22 mouse cellular contexts compared by ENCODE assay signal in the genomic region with DNA sequence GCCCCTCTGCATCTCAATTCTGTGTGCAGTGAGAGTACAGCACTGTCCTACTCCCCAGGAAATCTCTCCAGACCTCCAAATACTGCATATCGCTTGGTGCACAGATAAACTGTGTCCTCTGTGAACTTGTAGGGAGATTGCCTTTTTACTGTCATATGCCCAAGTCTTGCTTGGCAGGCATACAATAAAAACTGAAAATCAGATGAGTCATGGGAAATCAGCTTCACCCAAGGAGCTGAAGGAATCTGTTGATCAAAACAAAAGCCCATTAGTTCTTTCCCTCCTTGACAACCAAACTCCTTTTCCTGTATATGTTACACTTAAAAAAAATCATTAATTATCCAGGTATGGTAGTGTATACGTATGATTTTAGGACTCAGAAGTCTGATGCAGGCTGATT. TPM values are rescaled to one million over a fixed set of nuclear protein-coding genes. Genes with fewer than 3 reads are reported as not detected.
DNase-seq lines count a peak whose midpoint lies in the region.
"Had no signal": no experiment of that assay in that cellular context is flagged by ENCODE, and none has a peak within 500 bp of the region (broad histone marks: within the 10 kb centered on the region; RNA-seq: fewer than 3 reads in every experiment).

No protein-coding gene starts in this region.

- peak; percentile 12 to 34 for DNase-seq in heart, adult 9 months (ENCODE audit: low spot score in 2 of 2)
- no peak for DNase-seq in heart, postnatal 4 days
- peak; percentile 12 for DNase-seq in lung, postnatal 25 days (ENCODE audit: low spot score)
- no peak for DNase-seq in lung, postnatal 14 days
- peak; percentile 84 for DNase-seq in Muller cell, postnatal 12 days (ENCODE audit: inconsistent ontology term)
- DNase-seq in fat pad, adult 2 months (ENCODE audit: extremely low read depth, low read depth, low spot score), result peak; percentile 5
- no peak for DNase-seq in urinary bladder, adult 2 months (ENCODE audit: low spot score)
- DNase-seq: cerebellum, adult 11 months; cerebellum, postnatal 14 days; embryo, embryonic 11 days; gastrocnemius, postnatal 10 days; lung, postnatal 4 days; right cerebral cortex, adult 18-20 months; thymus, postnatal 36 days had no signal

RNA-seq across cellular contexts. Expression of gene Akr1b7, which starts 31.7 kb away (rescaled TPM):
- not detected for total RNA-seq in heart, postnatal 4 days (2021)
- polyA plus RNA-seq in urinary bladder, adult 2 months (2012; rRNA removed), result 2.7 and 3.6 TPM in 2 replicates
- total RNA-seq: ES-E14; gastrocnemius, postnatal 10 days; heart, postnatal 10 days; left cerebral cortex, adult 18-20 months; left cerebral cortex, postnatal 36 days had no signal
- polyA plus RNA-seq: embryonic facial prominence, embryonic 14.5 days; forebrain, embryonic 11.5 days; hindbrain, embryonic 14.5 days; neural tube, embryonic 11.5 days had no signal

RNA-seq across cellular contexts. Expression of gene Bpgm, which starts 32.2 kb away (rescaled TPM):
- 10 to 100 TPM; 45.1 to 88.0 TPM for total RNA-seq in heart, postnatal 4 days (2021)
- polyA plus RNA-seq in urinary bladder, adult 2 months (2012; rRNA removed), result 40.9 and 45.8 TPM in 2 replicates

RNA-seq across cellular contexts. Expression of gene Akr1b10, which starts 59.8 kb away (rescaled TPM):
- total RNA-seq in heart, postnatal 4 days (2021), result 10 to 100 TPM; 57.8 to 61.1 TPM
- 82.4 and 86.2 TPM in 2 replicates for polyA plus RNA-seq in urinary bladder, adult 2 months (2012; rRNA removed)

Comparison
In these comparisons a context has a peak if more than half of its experiments do, and no peak if none do; other contexts are left out.
1. DNase-seq: peak in heart, adult 9 months (2 of 2), lung, postnatal 25 days (single experiment), Muller cell, postnatal 12 days (single experiment) and fat pad, adult 2 months (single experiment); none in heart, postnatal 4 days (single experiment), lung, postnatal 14 days (single experiment) and urinary bladder, adult 2 months (single experiment).